Mouse (Mus musculus) kidney, adult 2 months (tissue): Measurements from ENCODE around the gene Gm47985. TPM values are rescaled to one million over a fixed set of nuclear protein-coding genes. Genes with fewer than 3 reads are reported as not detected.
"Not testable (repeated sequence)": the region's sequence is repeated elsewhere in the genome, so short reads cannot be mapped to it uniquely, and the experiment has no call there.

Experiments used
- DNase-seq: peaks from one replicate; pipeline ENCODE4 v3.0.0; 2021
- H3K27ac ChIP-seq: fragments of 200-500 bp; 2 replicates; pipeline ENCODE4 v1.5.1; 2012; ENCODE audit warnings: low read depth, low read length, control low read depth, inconsistent platforms; ENCODE audit not compliant: insufficient read depth
- H3K27me3 ChIP-seq: fragments of 200-500 bp; replicated peaks from 2 replicates; pipeline ENCODE4 v1.6.1; 2012; ENCODE audit warnings: mild to moderate bottlenecking, moderate library complexity, low read length, inconsistent platforms; ENCODE audit not compliant: control insufficient read depth, insufficient read depth
- H3K36me3 ChIP-seq: fragments of 200-500 bp; 2 replicates; pipeline ENCODE4 v1.6.1; 2012; ENCODE audit warnings: mild to moderate bottlenecking, moderate library complexity, low read length, inconsistent platforms; ENCODE audit not compliant: control insufficient read depth, insufficient read depth
- H3K4me1 ChIP-seq: fragments of 200-500 bp; 2 replicates; pipeline ENCODE4 v1.6.1; 2011; ENCODE audit warnings: low read length; ENCODE audit not compliant: control insufficient read depth, insufficient read depth
- H3K4me3 ChIP-seq: fragments of 200-500 bp; 2 replicates; pipeline ENCODE4 v1.5.1; 2011; ENCODE audit warnings: mild to moderate bottlenecking, low read depth, low read length, control low read depth; ENCODE audit not compliant: insufficient read depth
- CTCF ChIP-seq: fragments of 200-500 bp; conservative IDR thresholded peaks from 2 replicates; pipeline ENCODE4 v1.5.1; 2011; ENCODE audit warnings: low read depth, mild to moderate bottlenecking, control low read depth, low read length, moderate library complexity, mixed read lengths; ENCODE audit not compliant: insufficient read depth, insufficient read length
- POLR2A ChIP-seq: fragments of 200-500 bp; IDR thresholded peaks from one replicate; pipeline ENCODE4 v1.6.1; 2011; ENCODE audit warnings: low read depth, low read length, control low read depth
- WGBS: fragments of 180-500 bp; shearing (Covaris S2); methylation state at CpG from one replicate; pipeline ENCODE4 v1.1.7; 2018; 5-methylcytosine and 5-hydroxymethylcytosine counted together
- polyA plus RNA-seq: library from polyadenylated mRNA; depleted of rRNA; stranded (reverse); fragments of >200 nt; gene quantifications from 2 replicates; pipeline ENCODE4 v1.2.3, GENCODE M21; 2012; rRNA removed

The Gm47985 gene
- polyA plus RNA-seq = not detected in 2 replicates

DNA sequence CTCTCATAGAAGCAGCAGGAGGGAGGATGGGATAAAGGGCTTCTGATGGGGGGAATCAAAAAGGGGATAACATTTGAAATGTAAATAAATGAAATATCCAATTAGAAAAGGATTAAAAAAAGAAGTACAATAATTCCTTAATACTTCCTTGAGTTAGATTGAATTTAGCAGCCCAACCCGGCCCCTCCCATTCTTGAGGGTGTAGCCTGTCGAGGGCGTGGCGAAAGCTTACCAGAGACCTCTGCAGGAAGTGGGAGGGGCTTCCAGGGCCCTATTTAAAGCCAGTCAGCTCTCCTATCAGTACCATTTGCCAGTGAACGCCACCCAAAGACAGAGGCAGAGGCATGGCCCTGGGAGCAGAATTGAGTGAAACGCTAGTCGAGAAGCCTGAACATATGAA is at the start of gene Gm47985:
Gene Gm47985 (plus strand): TSS at position 272 of the 400 bp plus-strand sequence.
- not testable (repeated sequence) for H3K36me3 ChIP-seq, DNase-seq, H3K27me3 ChIP-seq, H3K4me3 ChIP-seq, H3K27ac ChIP-seq
- peaks cover 15% of the 10 kb centered on the region; the same call in 1 of the 2 replicates for H3K4me1 ChIP-seq
- 100% methylated on average over 1 of the region's 7 CpGs for WGBS

- no peak overlapping the region for H3K27ac ChIP-seq
- no peaks in the 10 kb centered on the region for H3K36me3 ChIP-seq
- no peak for DNase-seq
- 95% methylated on average over 7 of the region's 7 CpGs for WGBS
- no peak overlapping the region for H3K4me3 ChIP-seq
- TF ChIP-seq CTCF = no peak
- TF ChIP-seq POLR2A = no peak
- H3K27me3 ChIP-seq = no peaks in the 10 kb centered on the region
- H3K4me1 ChIP-seq = peaks cover 18% of the 10 kb centered on the region
These were observed 49.7 kb upstream of the Gm47985 start for GRCm38 (mm10) chr1:151132686-151133085.

- Histone ChIP-seq H3K4me1 (no peaks in the 10 kb centered on the region), H3K27me3 (no peaks in the 10 kb centered on the region), H3K36me3 (no peaks in the 10 kb centered on the region; the same call in 1 of the 2 replicates), H3K27ac (no peak overlapping the region), H3K4me3 (no peak overlapping the region)
- no peak for TF ChIP-seq CTCF
- TF ChIP-seq POLR2A = no peak
- WGBS = 82% methylated on average over 6 of the region's 6 CpGs
- no peak for DNase-seq
These were observed 43.9 kb upstream of the Gm47985 start for GRCm38 (mm10) chr1:151138388-151138787.

- no peaks in the 10 kb centered on the region for H3K27me3 ChIP-seq
- no peak for DNase-seq
- TF ChIP-seq POLR2A = no peak
- TF ChIP-seq CTCF = no peak
- H3K4me1 ChIP-seq = peaks cover 6% of the 10 kb centered on the region
- H3K36me3 ChIP-seq = no peaks in the 10 kb centered on the region; the same call in 1 of the 2 replicates
- WGBS = 65% methylated on average over 3 of the region's 3 CpGs
- no peak overlapping the region for H3K4me3 ChIP-seq
- no peak overlapping the region for H3K27ac ChIP-seq
These were observed 41.4 kb upstream of the Gm47985 start for GRCm38 (mm10) chr1:151140956-151141355.

DNA sequence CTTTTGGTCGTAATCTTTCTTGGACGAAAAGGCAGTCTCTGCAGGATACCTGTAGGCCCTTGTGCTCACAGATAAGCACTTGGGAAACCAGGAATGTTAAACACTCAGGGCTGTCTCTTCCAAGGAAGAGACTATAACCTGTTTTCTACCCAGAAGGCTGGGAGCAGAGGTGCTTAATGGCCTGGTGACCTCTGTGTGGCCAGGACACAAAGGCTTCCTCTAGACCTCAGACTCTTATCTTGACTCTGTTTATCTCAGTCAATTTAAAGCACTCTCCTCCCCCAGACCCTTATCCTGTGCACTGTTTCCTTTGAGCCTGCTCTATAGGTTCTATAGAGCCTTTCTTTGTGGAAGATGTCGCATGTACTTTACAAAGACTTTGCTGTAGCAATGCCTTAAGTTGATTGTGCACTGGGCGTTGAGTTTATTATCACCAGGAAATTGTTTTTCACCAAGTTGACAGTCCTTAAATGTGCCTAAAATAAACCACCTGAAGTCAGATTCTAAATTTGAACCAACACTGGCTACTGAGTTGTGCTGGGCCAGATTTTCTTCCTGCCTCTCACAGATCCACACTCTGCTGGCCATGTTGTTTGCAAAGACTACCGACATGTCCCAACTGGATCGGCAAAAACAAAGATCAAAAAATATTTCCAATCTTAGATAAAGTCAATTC is 37.7 kb upstream of the Gm47985 start:
- peak; percentile 70 for DNase-seq
- Histone ChIP-seq H3K4me1 (peaks cover 10% of the 10 kb centered on the region), H3K27ac (peak overlapping the region; percentile 83), H3K27me3 (no peaks in the 10 kb centered on the region), H3K36me3 (peaks cover 2% of the 10 kb centered on the region; the same call in 1 of the 2 replicates), H3K4me3 (no peak overlapping the region)
- WGBS = 62% methylated on average over 6 of the region's 6 CpGs
- TF ChIP-seq POLR2A = no peak
- TF ChIP-seq CTCF = no peak

DNA sequence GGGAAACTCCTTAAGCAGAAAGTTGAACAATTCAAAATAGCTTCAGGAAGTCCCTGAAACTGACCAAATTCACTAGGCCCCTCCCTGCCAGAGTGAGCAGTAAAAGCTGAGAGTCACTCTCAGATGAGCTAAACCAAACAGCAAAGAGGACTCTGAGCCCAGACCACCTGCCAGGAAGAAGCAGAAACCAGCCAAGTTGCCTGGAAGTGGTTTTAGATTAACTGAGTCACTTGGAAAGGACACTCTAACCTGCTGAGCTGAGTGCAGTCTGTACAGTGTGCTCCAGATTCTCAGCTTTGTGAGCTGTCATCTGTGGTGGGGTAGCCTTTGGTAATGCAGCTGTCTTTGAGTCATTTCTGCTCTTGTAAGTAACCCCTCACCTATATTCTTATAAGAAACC is 34.5 kb upstream of the Gm47985 start:
- H3K4me3 ChIP-seq = no peak overlapping the region
- H3K27ac ChIP-seq = peak overlapping the region; percentile 88; the same call in 1 of the 2 replicates
- peak; percentile 93 for DNase-seq
- no peaks in the 10 kb centered on the region for H3K27me3 ChIP-seq
- peaks cover 5% of the 10 kb centered on the region for H3K36me3 ChIP-seq
- H3K4me1 ChIP-seq = peaks cover 19% of the 10 kb centered on the region
- TF ChIP-seq CTCF = no peak
- no peak for TF ChIP-seq POLR2A

- H3K27ac ChIP-seq = peak overlapping the region; percentile 94
- 71% methylated on average over 7 of the region's 7 CpGs for WGBS
- peak; percentile 69 for DNase-seq
These were observed 32.1 kb upstream of the Gm47985 start for GRCm38 (mm10) chr1:151150211-151150610.

More at GRCm38 (mm10) chr1:151150211-151150610, 32.1 kb upstream of the Gm47985 start:
- peaks cover 18% of the 10 kb centered on the region; the same call in 1 of the 2 replicates for H3K4me1 ChIP-seq
- H3K36me3 ChIP-seq = peaks cover 5% of the 10 kb centered on the region
- no peak for TF ChIP-seq CTCF
- H3K27me3 ChIP-seq = no peaks in the 10 kb centered on the region
- H3K4me3 ChIP-seq = no peak overlapping the region
